Mouse (Mus musculus) heart, postnatal 25 days (tissue): ENCODE measurements at regions not wholly inside any gene's neighbourhood (a gene's known extent, or its start where the extent isn't known, plus 50 kb on each side); places are given as distances from the start of the nearest gene placed in this dataset.

Experiments
- DNase-seq: peaks from one replicate; pipeline ENCODE4 v3.0.0; 2022; ENCODE audit warnings: low spot score
- intact Hi-C: fragments of 180-260 bp; cut with DNase I; formaldehyde crosslinking; loops from one replicate; pipeline ENCODE4 v1.15.1; 2025

DNA sequence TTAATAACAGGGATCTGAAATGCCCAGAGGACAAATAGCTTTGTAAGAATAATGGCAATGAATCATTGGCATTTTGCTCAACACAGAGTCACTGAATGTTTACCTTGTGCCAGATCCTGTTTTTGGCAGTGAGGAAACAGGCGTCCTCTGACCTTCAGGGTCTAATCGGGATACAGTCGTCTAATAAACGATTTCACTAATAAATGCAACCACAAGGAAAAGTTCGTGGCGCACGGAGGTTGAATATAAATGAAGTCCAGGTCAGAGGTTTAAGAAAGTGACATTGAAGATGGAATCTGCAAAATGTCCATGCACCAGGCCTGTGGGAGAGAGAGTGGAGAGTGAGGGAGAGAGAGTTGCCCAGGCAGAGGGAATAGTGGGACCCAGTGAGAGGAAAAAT is 387.5 kb downstream of the 1810013L24Rik start:
- no peak for DNase-seq
- intact Hi-C loops, result no loop called here

- intact Hi-C loops, result no loop called here
Observed at GRCm38 (mm10) chr16:9230178-9230577, 400.3 kb downstream of the 1810013L24Rik start.

DNA sequence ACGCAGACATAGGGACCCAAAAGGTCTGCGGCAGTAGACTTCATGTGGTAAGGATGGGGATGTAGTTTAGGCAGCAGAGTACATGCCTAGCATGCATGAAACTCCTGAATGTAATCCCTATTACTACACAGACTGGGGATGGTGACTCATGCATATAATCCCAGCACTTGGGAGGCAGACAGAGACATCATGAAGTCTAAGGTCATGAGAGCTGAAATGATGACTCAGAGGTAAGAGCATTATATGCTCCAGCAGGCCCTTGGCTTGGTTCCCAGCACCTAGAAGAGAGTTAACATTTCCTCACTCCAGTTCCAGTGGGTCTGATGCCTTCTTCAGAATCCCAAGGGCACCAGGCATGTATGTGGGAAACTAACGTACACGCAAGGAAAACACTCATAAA is 412.2 kb downstream of the 1810013L24Rik start:
- DNase-seq, result no peak
- intact Hi-C loops, result no loop called here

More at GRCm38 (mm10) chr16:9230178-9230577, 400.3 kb downstream of the 1810013L24Rik start:
- no peak for DNase-seq

DNA sequence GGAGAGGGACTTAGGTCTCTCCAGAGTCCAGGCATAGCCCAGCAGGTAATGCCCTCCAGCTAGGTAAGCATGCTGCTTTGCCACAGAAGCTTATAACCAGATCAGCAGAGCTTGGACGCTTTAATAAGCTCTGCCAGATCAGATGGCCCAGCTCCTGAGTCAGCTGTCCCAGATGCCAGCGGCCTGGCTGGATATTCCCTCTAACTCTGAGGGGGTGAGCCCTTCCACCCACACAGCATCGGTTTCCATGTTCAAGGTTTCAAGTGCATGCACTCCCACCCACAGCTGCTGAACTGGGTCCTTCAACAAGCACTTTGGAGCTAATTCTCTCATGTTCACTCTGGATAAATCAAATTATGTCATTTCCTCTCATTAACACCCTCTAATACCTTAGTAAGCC is 417.3 kb downstream of the 1810013L24Rik start:
- DNase-seq, result no peak
- intact Hi-C loops, result no loop called here

DNA sequence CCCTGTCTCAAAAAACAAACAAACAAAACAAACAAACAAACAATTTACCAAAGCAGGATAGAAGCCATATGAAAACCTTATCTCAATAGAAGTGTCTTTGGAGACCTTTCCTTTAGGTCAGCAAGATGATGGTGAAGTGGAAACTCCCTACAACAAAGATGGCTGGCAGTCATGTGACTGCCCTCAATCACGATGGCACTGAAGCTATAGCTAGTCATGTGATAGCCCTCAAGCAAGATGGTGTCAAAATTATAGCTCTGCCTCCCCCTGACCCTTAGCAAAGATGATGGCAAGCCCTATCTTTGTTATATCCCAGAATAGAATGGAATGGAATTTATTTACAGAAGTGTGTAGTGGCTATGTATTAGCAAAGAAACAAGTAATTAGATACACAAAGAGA is 423.2 kb downstream of the 1810013L24Rik start:
- DNase-seq, result no peak
- intact Hi-C loops, result no loop called here

GRCm38 (mm10) chr16:9255351-9255750 is 425.5 kb downstream of the 1810013L24Rik start:
- intact Hi-C loops, result no loop called here
- DNase-seq, result no peak

DNA sequence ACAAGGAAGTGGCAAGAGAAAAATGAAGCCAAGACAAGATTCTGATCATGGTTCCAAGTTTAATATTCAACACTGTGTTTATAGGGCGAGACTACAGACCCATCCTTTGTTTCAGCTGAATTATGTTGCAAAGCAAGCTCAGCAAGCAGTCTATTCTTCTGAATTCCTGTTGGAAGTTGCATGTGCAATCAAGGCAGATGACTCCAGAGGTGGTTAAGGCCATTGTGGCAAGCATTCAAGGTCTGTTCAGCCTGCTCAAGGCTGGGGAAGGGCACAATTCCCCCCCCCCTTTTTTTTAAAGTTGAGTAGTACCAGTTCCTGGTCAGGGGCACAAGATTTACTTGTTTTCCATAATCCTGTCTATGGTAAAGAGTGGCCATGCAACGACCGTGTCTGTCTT is 431.1 kb downstream of the 1810013L24Rik start:
- intact Hi-C loops, result no loop called here
- DNase-seq, result no peak

- intact Hi-C loops, result no loop called here
- no peak for DNase-seq
Observed at GRCm38 (mm10) chr16:9264554-9265145, 434.8 kb downstream of the 1810013L24Rik start.

- no peak for DNase-seq
- intact Hi-C loops, result no loop called here
Observed at GRCm38 (mm10) chr16:9267204-9267603, 437.3 kb downstream of the 1810013L24Rik start.

GRCm38 (mm10) chr16:9270099-9270498 is 440.2 kb downstream of the 1810013L24Rik start:
- intact Hi-C loops, result no loop called here
- DNase-seq, result no peak

DNA sequence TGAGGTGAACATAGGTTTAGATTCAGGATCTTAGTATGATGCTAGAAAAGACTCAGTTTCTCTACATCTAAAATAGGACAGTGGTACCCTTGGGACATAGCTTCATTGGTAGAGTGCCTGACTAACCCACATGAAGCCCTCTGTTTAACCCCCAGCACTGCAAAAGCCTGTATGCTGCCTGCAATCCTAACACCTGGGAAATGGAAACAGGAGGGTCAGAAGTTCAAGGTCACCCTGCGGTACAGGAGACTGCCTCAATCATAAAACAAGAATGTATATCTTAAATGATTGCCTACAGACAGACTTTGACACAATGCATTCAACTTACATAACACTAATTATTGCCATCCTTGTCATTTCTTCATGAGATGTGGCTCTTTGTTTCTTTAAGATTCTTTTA is 440.8 kb downstream of the 1810013L24Rik start:
- intact Hi-C loops, result no loop called here

DNA sequence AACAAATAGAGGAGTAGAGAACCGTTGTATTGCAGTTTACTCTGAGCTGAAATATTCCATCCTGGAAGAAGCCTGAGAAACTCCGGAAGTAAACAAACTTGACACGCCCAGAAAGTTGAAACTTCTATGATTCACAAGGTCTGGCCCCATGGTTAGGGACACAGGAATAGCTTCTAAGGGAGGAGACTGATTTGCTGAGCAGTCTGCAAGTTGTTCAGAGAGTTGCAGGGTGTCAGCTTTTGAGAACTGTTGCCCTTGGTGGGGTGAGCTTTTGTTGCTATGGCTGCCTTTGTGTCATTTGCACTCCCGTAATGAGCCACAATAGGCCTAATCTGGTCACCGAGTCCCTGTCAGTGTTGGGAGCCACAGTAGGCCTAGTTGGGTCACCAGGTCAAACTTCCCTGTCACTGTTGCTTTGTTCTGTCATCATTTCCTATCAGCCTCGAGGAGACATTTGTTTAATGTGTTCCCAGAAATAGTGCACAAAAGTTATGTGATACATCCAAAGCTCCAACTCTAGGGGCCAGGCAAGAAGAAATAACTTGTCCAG is 443.9 kb downstream of the 1810013L24Rik start:
- intact Hi-C loops, result no loop called here
- no peak for DNase-seq

More for the DNA sequence above, 440.8 kb downstream of the 1810013L24Rik start:
- no peak for DNase-seq

DNA sequence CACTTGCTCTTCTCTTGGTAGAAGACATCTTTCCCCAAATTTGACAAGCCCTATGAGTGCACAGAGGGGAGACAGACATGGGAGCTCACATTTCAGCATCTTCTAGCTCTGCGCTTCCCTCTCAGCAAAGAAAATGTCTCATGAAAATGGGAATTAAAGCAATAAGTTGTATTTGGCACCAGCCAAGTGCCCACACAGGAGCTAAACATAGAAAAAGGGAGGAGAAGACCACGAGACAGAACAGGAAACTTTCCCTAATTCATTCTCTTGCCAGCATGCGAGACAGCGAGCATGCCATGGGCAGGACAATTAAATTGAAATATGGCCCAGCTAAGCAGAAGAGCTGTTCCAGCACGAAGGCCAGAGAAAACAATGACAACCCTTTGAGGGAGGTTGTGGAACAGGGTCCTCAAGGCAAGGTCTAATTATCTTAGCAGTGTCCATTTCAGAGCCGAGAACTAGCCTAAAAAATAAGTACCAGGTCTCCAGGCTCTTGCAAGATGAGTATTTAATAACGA is 444.7 kb downstream of the 1810013L24Rik start:
- no peak for DNase-seq
- intact Hi-C loops, result no loop called here

- intact Hi-C loops, result no loop called here
- DNase-seq, result no peak
Observed at GRCm38 (mm10) chr16:9275426-9275825, 445.5 kb downstream of the 1810013L24Rik start.

DNA sequence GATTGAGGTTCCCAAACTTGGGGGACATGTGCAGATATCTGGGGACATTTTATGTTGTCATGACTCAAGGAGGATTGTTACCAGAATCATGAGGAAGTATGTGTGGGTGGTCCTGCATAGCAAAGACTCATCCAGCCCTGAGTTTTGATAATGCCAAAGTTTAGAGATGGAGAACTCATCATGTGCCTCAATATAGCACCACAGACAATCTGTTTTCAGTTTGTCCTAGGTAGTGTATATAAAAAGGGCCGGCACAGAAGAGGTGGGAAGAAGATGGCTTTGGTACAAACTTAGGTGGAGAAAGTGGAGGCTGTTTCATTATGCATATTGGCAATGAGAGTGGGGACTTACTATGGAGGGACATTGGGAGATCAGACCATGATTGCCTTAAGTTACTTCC is 447.2 kb downstream of the 1810013L24Rik start:
- intact Hi-C loops, result no loop called here

GRCm38 (mm10) chr16:9279726-9280125 is 449.8 kb downstream of the 1810013L24Rik start:
- intact Hi-C loops, result no loop called here
- no peak for DNase-seq

More for the DNA sequence above, 447.2 kb downstream of the 1810013L24Rik start:
- DNase-seq, result no peak

DNA sequence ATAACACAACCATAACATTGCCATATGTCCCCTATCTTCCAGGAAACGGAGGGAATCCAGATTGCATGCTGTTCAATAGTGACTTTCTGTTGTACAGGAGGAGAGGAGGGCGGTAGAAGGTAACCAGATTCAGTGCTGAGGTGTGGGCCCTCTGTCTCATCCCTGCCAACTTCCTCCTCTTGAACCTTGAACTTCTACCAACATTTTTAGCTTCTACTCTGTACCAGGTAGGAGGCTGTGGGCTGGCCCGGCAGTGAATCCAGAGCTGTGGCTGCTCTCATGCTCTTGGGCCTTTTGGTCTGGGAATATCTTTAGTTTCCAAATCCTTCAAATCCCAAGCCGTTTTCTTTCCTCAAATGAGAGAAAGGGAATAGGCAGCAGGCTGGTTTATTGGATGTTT is 450.5 kb downstream of the 1810013L24Rik start:
- DNase-seq, result no peak
- intact Hi-C loops, result no loop called here

DNA sequence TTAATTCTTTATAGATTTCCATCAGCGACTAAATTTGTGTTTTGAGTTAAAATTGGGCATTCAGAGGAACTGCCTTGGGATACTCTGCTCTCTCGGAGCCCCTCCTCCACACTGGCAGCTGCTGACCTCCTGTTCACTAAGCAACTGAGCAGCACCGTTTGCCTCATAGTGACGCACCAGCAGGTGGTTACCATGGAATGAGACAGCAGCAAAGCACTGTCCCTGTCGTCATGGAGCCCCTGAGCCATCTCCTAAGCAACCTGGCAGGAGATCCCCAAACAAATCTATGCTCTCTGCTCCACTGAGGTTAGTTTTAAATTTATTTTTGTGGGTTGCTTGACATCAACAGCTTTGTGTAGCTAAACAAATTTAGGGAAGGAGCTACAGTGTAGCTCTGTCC is 451.0 kb downstream of the 1810013L24Rik start:
- intact Hi-C loops, result no loop called here
- DNase-seq, result no peak

DNA sequence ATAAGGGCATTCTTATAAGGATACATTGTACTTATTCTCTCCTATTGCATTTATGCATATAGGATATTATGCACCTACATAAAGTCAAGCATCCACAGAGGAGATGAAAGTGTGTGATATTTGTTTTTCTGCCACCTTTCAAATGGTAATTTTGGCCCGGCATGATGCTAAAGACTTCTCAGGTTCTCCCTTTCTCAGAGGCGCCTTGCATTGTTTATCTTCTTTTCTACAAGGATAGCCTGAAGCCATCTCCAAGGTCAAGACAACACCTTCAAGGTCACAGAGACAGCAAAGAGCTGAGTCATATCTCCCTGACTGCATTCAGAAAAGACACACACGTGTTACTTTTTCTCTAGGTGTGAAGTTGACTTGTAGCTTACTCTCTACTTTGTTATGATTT is 454.5 kb downstream of the 1810013L24Rik start:
- intact Hi-C loops, result no loop called here
- no peak for DNase-seq

- intact Hi-C loops, result no loop called here
- no peak for DNase-seq
Observed at GRCm38 (mm10) chr16:9285921-9286320, 456.0 kb downstream of the 1810013L24Rik start.

DNA sequence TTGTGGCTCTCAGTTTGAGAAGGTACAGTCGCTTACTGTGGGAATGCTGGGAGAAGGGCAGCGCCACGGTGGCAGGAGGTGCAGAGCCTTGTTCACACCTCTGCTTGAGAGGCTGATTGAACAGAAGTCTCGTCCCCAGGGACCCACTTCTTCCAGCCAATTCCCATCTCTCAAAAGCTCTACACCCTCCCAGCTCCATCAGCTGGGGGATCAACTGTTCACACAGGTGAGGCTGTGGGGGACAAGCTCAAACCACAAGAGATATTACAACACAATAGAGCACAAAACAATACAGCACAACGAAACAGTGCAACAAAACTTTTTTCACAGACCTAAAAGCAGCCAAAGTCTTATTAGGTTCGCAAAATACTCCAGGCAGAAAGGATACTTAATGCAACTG is 457.7 kb downstream of the 1810013L24Rik start:
- intact Hi-C loops, result no loop called here
- no peak for DNase-seq
